Mouse (Mus musculus) ES-Bruce4 (cell line): ENCODE measurements around the gene Itih2.

Source experiments
- EP300 ChIP-seq: IDR thresholded peaks from 2 replicates; pipeline ENCODE4 v1.6.1; 2011; ENCODE audit warnings: low read depth, low read length; ENCODE audit not compliant: insufficient read depth
- POLR2A ChIP-seq: IDR thresholded peaks from one replicate; pipeline ENCODE4 v1.8.1; 2011; ENCODE audit warnings: low read length; ENCODE audit not compliant: insufficient read depth

DNA sequence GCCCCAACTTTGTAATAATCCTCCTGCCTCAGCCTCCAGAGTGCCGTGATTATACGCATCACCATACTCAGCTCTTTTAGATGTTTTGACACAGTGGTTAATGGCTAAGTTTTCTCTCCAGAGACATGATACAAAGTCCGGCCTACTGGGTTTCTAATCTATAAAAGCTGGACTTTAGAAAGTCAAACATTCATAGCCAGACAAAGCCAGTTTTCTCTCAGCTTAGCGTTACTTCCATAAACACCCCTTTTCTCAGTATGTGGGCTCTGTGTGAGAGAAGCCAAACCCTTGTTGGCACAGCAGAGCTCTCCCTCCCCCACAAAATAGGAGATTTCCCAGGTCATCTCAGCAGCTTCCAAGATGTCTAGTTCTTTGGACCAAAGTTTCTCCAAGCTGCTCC lies 2.6 kb downstream of the Itih2 start:
- no peak for TF ChIP-seq POLR2A
- no peak for TF ChIP-seq EP300
